Mouse (Mus musculus): ENCODE data around the gene Chst11.

Gene Chst11

GRCm38 (mm10) chr10:83140258-83140936, 155.1 kb downstream of the Chst11 start:
- in situ Hi-C loops (cut with MseI, MboI): no loop called here

GRCm38 (mm10) chr10:83141434-83141833, 156.1 kb downstream of the Chst11 start:
- in situ Hi-C loops (cut with MseI, MboI): no loop called here

- in situ Hi-C loops (cut with MseI, MboI): no loop called here
Observed at GRCm38 (mm10) chr10:83143049-83143448, 157.8 kb downstream of the Chst11 start.

GRCm38 (mm10) chr10:83145836-83146235, 160.5 kb downstream of the Chst11 start:
- in situ Hi-C loops (cut with MseI, MboI): no loop called here

GRCm38 (mm10) chr10:83149342-83150178, 164.3 kb downstream of the Chst11 start:
- in situ Hi-C loops (cut with MseI, MboI): no loop called here

- in situ Hi-C loops (cut with MseI, MboI): no loop called here
Observed at GRCm38 (mm10) chr10:83150587-83150986, 165.3 kb downstream of the Chst11 start.

GRCm38 (mm10) chr10:83151362-83151761, 166.1 kb downstream of the Chst11 start:
- in situ Hi-C loops (cut with MseI, MboI): no loop called here

- in situ Hi-C loops (cut with MseI, MboI): no loop called here
Observed at GRCm38 (mm10) chr10:83151896-83152685, 166.8 kb downstream of the Chst11 start.

- in situ Hi-C loops (cut with MseI, MboI): no loop called here
Observed at GRCm38 (mm10) chr10:83152723-83153122, 167.4 kb downstream of the Chst11 start.

GRCm38 (mm10) chr10:83153374-83153773, 168.1 kb downstream of the Chst11 start:
- in situ Hi-C loops (cut with MseI, MboI): no loop called here

GRCm38 (mm10) chr10:83153887-83154286, 168.6 kb downstream of the Chst11 start:
- in situ Hi-C loops (cut with MseI, MboI): no loop called here

GRCm38 (mm10) chr10:83157289-83157688, 172.0 kb downstream of the Chst11 start:
- in situ Hi-C loops (cut with MseI, MboI): no loop called here

- in situ Hi-C loops (cut with MseI, MboI): no loop called here
Observed at GRCm38 (mm10) chr10:83158322-83158721, 173.0 kb downstream of the Chst11 start.

- in situ Hi-C loops (cut with MseI, MboI): no loop called here
Observed at GRCm38 (mm10) chr10:83159229-83159628, 173.9 kb downstream of the Chst11 start.

- in situ Hi-C loops (cut with MseI, MboI): no loop called here
Observed at GRCm38 (mm10) chr10:83161656-83162365, 176.5 kb downstream of the Chst11 start.

- in situ Hi-C loops (cut with MseI, MboI): no loop called here
Observed at GRCm38 (mm10) chr10:83163946-83164345, 178.6 kb downstream of the Chst11 start.

- in situ Hi-C loops (cut with MseI, MboI): no loop called here
Observed at GRCm38 (mm10) chr10:83164901-83165435, 179.7 kb downstream of the Chst11 start.

GRCm38 (mm10) chr10:83165521-83166243, 180.4 kb downstream of the Chst11 start:
- in situ Hi-C loops (cut with MseI, MboI): no loop called here

GRCm38 (mm10) chr10:83166272-83166671, 181.0 kb downstream of the Chst11 start:
- in situ Hi-C loops (cut with MseI, MboI): no loop called here

GRCm38 (mm10) chr10:83167492-83167891, 182.2 kb downstream of the Chst11 start:
- in situ Hi-C loops (cut with MseI, MboI): no loop called here

Measured in mouse trophoblast stem cell (cell line).